Mouse (Mus musculus) urinary bladder, postnatal 10 days (tissue): ENCODE data around the gene Srprb.
A peak's percentile ranks its signal among the peaks of the same experiment; 100 is the strongest.

Experiments
- DNase-seq: peaks from one replicate; pipeline ENCODE4 v3.0.0; 2022; ENCODE audit warnings: low spot score

Gene Srprb

GRCm38 (mm10) chr9:103201561-103202260 lies at the start of gene Srprb:
Srprb (minus strand) TSS chr9:103202137.
- DNase-seq, result peak; percentile 80

- no peak for DNase-seq
Measured at GRCm38 (mm10) chr9:103248618-103249017, 46.7 kb upstream of the Srprb start.

DNA sequence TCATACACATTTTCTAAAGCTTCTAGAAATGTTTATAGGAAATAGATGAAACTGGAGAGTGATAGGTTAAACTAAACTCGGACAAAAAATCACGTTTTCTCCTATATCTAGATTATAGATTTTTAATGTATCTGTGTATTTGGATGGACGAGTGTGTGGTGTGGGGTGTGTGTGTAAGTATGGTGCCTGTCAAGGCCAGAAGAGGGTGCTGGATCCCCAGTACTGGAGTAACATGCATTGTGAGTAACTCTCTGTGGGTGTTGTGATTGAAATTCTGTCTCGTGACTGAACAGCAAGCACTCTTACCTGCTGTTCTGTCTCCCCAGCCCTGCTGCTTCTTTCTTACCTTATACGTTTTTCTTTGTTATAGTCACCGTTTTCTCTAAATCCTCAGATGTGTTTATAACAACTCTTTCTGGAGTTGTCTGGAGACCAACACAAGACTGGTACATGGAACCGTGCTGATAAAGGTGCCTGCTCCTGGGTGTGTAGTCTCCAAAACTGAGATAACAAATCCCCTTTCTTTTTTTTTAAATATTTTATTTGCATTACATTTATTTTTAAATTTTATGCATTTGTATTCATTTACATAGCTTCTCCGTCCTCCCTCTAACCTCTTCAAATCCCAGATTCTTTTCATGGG lies 44.7 kb upstream of the Srprb start:
- no peak for DNase-seq

DNA sequence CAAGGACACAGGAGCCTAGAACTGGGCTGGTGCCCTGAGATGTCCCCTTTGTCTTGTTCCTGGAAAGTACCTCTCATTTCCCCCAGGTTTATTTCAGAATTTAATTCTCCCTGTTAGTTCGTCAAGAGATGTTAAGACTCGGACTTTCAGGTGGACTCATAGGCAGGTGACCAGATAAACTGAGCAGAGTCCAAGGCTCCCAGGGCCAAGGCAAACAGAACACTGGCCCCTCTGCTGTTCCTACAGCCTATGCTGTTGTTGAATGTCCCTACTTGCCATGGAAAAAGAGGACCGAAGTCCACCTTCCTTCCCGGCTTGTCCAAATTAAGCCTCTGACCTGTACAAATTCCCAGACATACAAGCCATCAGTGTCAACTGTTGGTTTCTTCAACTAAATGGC lies 41.7 kb upstream of the Srprb start:
- no peak for DNase-seq

DNA sequence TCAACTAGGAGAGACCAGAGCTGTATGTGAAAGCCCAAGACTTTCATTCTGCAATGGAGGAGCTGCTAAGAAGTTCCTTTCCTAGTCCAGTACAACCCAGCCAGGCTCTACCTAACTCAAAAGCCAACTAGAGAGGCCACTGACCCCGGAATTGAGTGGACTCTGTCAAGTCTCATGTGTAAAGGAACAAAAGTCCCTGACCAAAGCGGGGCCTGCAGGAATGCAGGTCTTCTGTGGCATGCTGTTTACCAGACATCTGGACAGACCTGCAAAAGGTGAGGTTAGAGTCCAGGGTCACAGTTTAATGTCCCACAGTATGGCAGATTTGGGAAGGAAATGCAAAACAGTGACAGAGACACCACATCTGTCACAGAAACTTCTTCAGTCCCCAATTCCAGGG lies 39.3 kb upstream of the Srprb start:
- no peak for DNase-seq

DNA sequence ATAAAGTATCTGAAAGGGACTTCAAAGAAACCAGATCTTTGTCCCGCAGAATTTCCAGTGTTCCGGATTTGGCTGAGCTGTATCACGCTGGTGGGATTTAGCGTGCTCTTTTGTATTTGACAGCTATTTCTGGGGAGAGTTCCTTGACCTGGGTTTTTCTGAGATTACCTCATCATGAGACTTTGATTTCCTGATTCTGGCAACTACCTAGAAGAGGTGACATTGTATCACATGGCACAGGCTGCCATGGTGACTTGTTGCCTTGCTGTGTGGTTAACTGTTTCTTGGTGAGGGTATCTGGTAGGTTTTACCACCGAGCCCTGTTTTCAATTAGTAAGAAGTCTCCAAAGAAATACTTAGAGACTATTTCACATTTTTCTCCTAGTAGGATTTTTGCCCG lies 37.5 kb upstream of the Srprb start:
- DNase-seq, result no peak

GRCm38 (mm10) chr9:103234565-103235165 lies 32.7 kb upstream of the Srprb start:
- no peak for DNase-seq

GRCm38 (mm10) chr9:103234059-103234458 lies 32.1 kb upstream of the Srprb start:
- no peak for DNase-seq

DNA sequence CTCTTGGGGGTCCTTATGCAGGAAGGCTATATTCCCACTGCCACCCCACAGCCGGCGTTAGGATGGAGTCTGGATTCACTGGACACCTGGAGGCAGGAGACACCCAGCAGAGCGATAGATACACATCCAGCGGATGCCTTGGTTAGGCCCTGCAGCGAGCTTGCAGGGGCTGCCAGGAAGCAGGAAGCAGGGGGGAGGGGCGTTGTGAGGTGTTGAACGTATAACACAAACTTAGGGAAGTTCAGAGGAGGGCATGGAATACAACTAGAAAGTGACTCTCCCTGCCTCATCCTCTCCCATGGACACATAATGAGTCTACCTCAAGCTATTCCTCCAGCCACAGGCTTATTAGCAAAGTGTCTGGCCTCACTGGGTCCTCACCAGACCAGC lies 31.1 kb upstream of the Srprb start:
- no peak for DNase-seq

DNA sequence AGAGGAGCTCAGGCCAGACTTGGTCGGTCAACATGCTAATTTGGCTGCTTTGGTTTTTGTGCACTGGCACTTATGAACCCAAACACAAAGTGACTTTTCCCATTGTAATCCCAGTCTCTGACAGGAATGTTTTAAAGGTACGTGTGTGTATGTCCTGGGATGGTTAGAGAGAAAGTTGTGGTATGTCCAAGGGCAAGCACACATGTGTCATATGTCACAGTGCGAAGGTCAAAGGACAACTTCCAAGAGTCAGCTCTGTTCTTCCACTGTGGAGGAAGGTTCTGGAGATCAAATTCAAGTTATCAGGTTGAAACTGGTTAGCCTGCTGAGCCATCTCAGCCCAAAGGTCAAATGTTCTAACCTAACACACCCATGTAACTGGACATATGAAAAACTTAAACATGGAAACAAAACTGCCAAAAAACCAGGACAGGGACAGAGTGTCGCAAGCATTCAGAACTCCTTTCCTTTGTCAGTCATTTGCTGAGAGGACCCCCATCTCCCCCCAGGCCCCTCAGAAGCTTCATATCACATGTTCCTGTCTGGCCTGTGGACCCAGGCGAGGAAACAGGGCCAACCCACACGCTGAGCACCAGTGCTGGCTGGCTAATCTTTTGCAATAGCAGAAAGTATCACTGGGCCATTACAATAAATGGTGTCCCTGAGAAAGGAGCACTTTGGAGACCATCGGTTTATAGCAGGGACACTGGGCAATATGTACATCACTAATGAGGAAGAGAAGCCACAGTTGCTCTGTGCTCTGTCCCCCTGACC lies 30.5 kb upstream of the Srprb start:
- no peak for DNase-seq

- no peak for DNase-seq
Measured at GRCm38 (mm10) chr9:103230151-103230951, 28.4 kb upstream of the Srprb start, which contains the start of the genes Gm20425 and Trf. Gm20425 (minus strand) TSS chr9:103230307. Trf (minus strand) TSS chr9:103230444.

GRCm38 (mm10) chr9:103229037-103229867 lies 27.3 kb upstream of the Srprb start:
- DNase-seq, result no peak

GRCm38 (mm10) chr9:103228370-103229003 lies 26.6 kb upstream of the Srprb start:
- no peak for DNase-seq

DNA sequence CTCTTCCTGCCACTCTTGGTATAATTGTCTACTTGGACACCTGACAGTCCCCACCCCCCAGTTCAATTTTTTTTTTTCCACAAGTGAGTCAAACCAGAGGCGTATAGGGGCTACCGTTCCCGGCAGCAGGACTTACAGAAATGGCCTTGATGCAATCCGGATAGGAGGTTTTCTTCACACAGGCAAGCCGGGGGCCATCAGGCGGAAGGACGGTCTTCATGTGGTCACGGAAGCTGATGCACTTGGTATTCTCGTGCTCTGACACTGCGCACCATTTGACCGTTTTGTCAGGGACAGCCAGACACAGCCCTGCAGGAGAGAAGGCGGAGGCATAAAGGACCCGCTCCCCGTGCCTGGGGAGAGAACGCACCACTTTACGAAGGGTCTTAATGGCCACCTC lies 25.8 kb upstream of the Srprb start:
- DNase-seq, result no peak

GRCm38 (mm10) chr9:103226806-103227205 lies 24.9 kb upstream of the Srprb start:
- no peak for DNase-seq

DNA sequence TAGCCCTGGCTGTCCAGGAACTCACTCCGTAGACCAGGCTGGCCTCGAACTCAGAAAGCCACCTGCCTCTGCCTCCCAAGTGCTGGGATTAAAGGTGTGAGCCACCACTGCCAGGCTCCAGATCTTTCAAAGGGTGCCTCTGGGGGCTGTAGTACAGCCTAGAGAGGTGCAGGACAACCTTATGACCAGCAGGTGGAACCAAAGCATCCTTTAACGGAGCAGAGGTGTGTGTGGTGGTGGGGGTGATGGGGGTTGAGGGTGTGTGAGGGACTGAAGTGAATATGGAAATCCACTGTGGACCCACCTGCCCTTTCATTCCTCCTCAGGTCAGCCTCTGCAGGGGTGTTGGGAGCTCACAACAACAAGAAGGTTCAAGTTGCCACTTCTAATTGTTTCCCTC lies 23.5 kb upstream of the Srprb start:
- no peak for DNase-seq

DNA sequence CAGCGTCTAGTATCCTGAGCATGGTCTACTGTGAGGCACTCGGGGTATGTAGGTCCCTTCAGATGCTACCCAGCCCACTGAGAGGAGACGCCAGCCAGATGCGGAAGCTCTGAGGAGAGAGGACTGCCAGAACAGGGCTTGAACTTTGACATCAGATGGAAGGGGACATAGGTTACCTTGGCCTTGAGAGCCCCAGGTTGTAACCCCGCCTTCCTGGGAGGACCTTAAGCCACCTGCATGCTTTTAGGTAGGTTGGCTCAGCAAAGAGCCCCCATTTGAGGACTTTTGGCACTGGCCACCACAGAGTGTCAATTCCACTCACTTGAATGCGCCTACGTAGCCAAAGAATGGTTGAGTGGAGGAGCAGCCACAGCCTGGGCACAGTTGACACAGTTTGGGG lies 22.8 kb upstream of the Srprb start:
- DNase-seq, result no peak

DNA sequence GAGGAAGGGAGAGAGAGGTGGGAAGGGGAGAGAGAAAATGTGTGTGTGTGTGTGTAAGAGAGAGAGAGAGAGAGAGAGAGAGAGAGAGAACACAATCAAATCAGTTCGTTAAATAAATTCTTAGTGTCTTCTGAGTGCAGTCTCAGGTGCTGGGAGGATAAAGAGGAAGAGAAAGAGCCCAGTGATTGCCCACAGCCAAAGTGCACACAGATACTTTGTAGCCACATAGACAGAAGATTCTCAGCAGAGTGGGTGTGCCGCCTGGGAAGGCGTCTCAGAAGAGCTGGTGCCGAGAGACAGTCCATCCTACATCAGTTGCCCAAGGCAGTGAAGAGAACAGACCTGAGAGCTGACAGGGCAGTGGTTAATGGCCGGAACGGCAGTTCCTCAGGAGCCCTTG lies 12.3 kb upstream of the Srprb start:
- DNase-seq, result no peak

GRCm38 (mm10) chr9:103213631-103214030 lies 11.7 kb upstream of the Srprb start:
- no peak for DNase-seq

- no peak for DNase-seq
Measured at GRCm38 (mm10) chr9:103212654-103213420, 10.9 kb upstream of the Srprb start.
